Mouse (Mus musculus) olfactory bulb, adult 2 months (tissue): ENCODE data around the gene Lancl1.

Experiments
- CTCF ChIP-seq: fragments of 200-500 bp; IDR thresholded peaks from 2 replicates; pipeline ENCODE4 v1.5.1; 2012; ENCODE audit warnings: low read depth, mild to moderate bottlenecking, low read length, moderate library complexity; ENCODE audit not compliant: insufficient read depth
- POLR2A ChIP-seq: fragments of 200-500 bp; IDR thresholded peaks from 2 replicates; pipeline ENCODE4 v1.6.1; 2012; ENCODE audit warnings: mild to moderate bottlenecking, low read depth, low read length, moderate library complexity; ENCODE audit not compliant: insufficient read depth

GRCm38 (mm10) chr1:66960536-66961243, 78.0 kb downstream of the Lancl1 start:
- no peak for TF ChIP-seq POLR2A
- no peak for TF ChIP-seq CTCF
